Mouse (Mus musculus) C2C12 (cell line): Measurements from ENCODE around the gene Zfyve26. TPM values are rescaled to one million over a fixed set of nuclear protein-coding genes. Genes with fewer than 3 reads are reported as not detected.
"Not testable (repeated sequence)": the region's sequence is repeated elsewhere in the genome, so short reads cannot be mapped to it uniquely, and the experiment has no call there.

Experiments used
- H3K27me3 ChIP-seq: one replicate; pipeline ENCODE4 v1.6.1; 2011; ENCODE audit not compliant: control insufficient read depth, insufficient read depth, insufficient read length
- H3K36me3 ChIP-seq: one replicate; pipeline ENCODE4 v1.6.1; 2011; ENCODE audit not compliant: control insufficient read depth, insufficient read depth
- H3K4me3 ChIP-seq: one replicate; pipeline ENCODE4 v1.5.1; 2011; ENCODE audit warnings: mild to moderate bottlenecking, control low read depth; ENCODE audit not compliant: poor library complexity, insufficient read depth, severe bottlenecking
- H3K79me2 ChIP-seq: one replicate; pipeline ENCODE4 v1.6.1; 2011; ENCODE audit not compliant: control insufficient read depth, insufficient read depth
- H3K79me3 ChIP-seq: one replicate; pipeline ENCODE4 v1.6.1; 2011; ENCODE audit warnings: low read depth, control low read depth
- H3ac ChIP-seq: one replicate; pipeline ENCODE3; 2011; ENCODE audit warnings: low read depth; ENCODE audit not compliant: control insufficient read depth, insufficient read length
- CEBPB ChIP-seq: IDR thresholded peaks from one replicate; pipeline ENCODE4 v1.6.1; 2011; ENCODE audit warnings: low read depth, mild to moderate bottlenecking, control low read depth, moderate library complexity
- CTCF ChIP-seq: IDR thresholded peaks from one replicate; pipeline ENCODE4 v1.5.1; 2011; ENCODE audit not compliant: control insufficient read depth, insufficient read depth, insufficient read length
- FOSL1 ChIP-seq: IDR thresholded peaks from one replicate; pipeline ENCODE4 v1.8.0; 2011; ENCODE audit warnings: mild to moderate bottlenecking, low read length; ENCODE audit not compliant: poor library complexity, insufficient read depth, severe bottlenecking
- MAX ChIP-seq: IDR thresholded peaks from one replicate; pipeline ENCODE4 v1.6.1; 2011; ENCODE audit warnings: mild to moderate bottlenecking, control low read depth
- MYOD1 ChIP-seq: IDR thresholded peaks from one replicate; pipeline ENCODE4 v1.6.1; 2011; ENCODE audit warnings: low read depth; ENCODE audit not compliant: control insufficient read depth, insufficient read length
- MYOG ChIP-seq: IDR thresholded peaks from one replicate; pipeline ENCODE4 v1.6.1; 2011; ENCODE audit not compliant: control insufficient read depth, insufficient read length; ENCODE audit errors: extremely low read depth
- USF1 ChIP-seq: IDR thresholded peaks from one replicate; pipeline ENCODE4 v1.6.1; 2011; ENCODE audit warnings: low read depth, mild to moderate bottlenecking, control low read depth, moderate library complexity
- polyA plus RNA-seq: library from polyadenylated mRNA; unstranded; fragments of >200 nt; fragmentation: generic; extraction: Trizol; gene quantifications from one replicate; pipeline ENCODE4 v1.2.1, GENCODE M21; 2012; ENCODE audit warnings: missing spikeins

Gene Zfyve26
- polyA plus RNA-seq, 1 experiment, result 6.4 TPM

DNA sequence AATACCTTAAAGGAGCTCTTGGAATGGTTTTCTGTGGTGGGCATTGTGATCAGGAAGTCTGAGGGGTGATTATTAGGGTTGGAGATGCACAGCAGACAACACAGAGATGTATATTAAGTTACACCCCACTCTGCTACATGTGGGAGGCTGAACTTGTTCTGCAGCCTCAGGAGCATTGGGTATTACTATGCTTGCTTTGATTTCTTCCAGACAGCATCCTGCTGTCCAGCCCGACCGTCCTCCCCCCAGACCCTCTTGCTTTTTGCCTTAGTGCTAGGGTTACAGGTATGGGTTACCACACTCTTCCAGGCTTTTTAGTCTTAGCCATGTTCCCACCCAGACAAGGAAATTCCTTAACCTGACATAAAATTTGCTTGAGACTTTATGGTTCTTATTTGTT lies 31.8 kb upstream of the Zfyve26 start:
- H3ac ChIP-seq, result no peak overlapping the region
- H3K79me3 ChIP-seq, result no peaks in the 10 kb centered on the region
- H3K36me3 ChIP-seq, result no peaks in the 10 kb centered on the region
- TF ChIP-seq USF1, result no peak
- TF ChIP-seq FOSL1, result no peak
- no peak for TF ChIP-seq MYOG
- no peak for TF ChIP-seq MYOD1
- no peak for TF ChIP-seq CEBPB
- TF ChIP-seq MAX, result no peak
- TF ChIP-seq CTCF, result no peak
- no peaks in the 10 kb centered on the region for H3K79me2 ChIP-seq
- no peak overlapping the region for H3K4me3 ChIP-seq
- no peaks in the 10 kb centered on the region for H3K27me3 ChIP-seq

- H3K79me2 ChIP-seq, result no peaks in the 10 kb centered on the region
- H3ac ChIP-seq, result no peak overlapping the region
- H3K36me3 ChIP-seq, result no peaks in the 10 kb centered on the region
- H3K79me3 ChIP-seq, result no peaks in the 10 kb centered on the region
- TF ChIP-seq MYOD1 (no peak), FOSL1 (no peak), MAX (no peak), USF1 (no peak), MYOG (no peak), CTCF (no peak), CEBPB (no peak)
- H3K4me3 ChIP-seq, result no peak overlapping the region
- H3K27me3 ChIP-seq, result no peaks in the 10 kb centered on the region
Measured at GRCm38 (mm10) chr12:79326745-79327144, 30.6 kb upstream of the Zfyve26 start.

GRCm38 (mm10) chr12:79326236-79326635 lies 30.1 kb upstream of the Zfyve26 start:
- Histone ChIP-seq H3K27me3 (no peaks in the 10 kb centered on the region), H3K4me3 (no peak overlapping the region), H3K79me3 (no peaks in the 10 kb centered on the region), H3K79me2 (no peaks in the 10 kb centered on the region), H3K36me3 (no peaks in the 10 kb centered on the region), H3ac (no peak overlapping the region)
- TF ChIP-seq MYOD1, result no peak
- no peak for TF ChIP-seq MAX
- no peak for TF ChIP-seq CTCF
- TF ChIP-seq MYOG, result no peak
- no peak for TF ChIP-seq USF1
- TF ChIP-seq CEBPB, result no peak
- no peak for TF ChIP-seq FOSL1

GRCm38 (mm10) chr12:79322539-79322938 lies 26.4 kb upstream of the Zfyve26 start:
- H3K36me3 ChIP-seq, H3K79me2 ChIP-seq, H3K27me3 ChIP-seq, H3ac ChIP-seq, H3K79me3 ChIP-seq, H3K4me3 ChIP-seq: not testable (repeated sequence)

- TF ChIP-seq FOSL1 (no peak), USF1 (no peak), MYOG (no peak), CEBPB (no peak), MAX (no peak), MYOD1 (no peak), CTCF (no peak)
- Histone ChIP-seq H3K79me3 (no peaks in the 10 kb centered on the region), H3ac (no peak overlapping the region), H3K36me3 (no peaks in the 10 kb centered on the region), H3K79me2 (no peaks in the 10 kb centered on the region), H3K4me3 (no peak overlapping the region), H3K27me3 (no peaks in the 10 kb centered on the region)
Measured at GRCm38 (mm10) chr12:79320895-79321294, 24.8 kb upstream of the Zfyve26 start.

DNA sequence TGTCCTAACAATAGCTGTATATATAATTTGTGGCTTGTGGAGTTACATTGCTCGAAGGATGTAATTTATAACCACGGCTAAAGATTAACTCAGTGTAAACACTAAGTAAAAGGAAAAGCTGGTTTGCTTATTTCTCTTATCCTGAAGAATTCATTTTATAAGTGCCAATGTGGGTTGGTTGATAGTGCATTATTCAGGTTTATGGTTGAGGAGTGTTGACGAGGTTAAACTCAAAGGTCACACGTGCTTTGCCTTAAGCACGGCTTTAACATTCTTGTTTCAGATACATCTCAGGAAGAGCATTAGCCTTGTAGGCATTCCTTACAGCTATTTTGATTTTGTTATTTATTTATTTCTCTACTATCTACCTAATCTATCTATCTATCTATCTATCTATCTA lies 21.2 kb upstream of the Zfyve26 start:
- H3ac ChIP-seq, result no peak overlapping the region
- H3K27me3 ChIP-seq, result no peaks in the 10 kb centered on the region
- no peak overlapping the region for H3K4me3 ChIP-seq
- no peaks in the 10 kb centered on the region for H3K79me3 ChIP-seq
- no peaks in the 10 kb centered on the region for H3K36me3 ChIP-seq
- H3K79me2 ChIP-seq, result no peaks in the 10 kb centered on the region
- TF ChIP-seq CEBPB, result no peak
- no peak for TF ChIP-seq MYOG
- TF ChIP-seq CTCF, result no peak
- no peak for TF ChIP-seq MAX
- TF ChIP-seq USF1, result no peak
- no peak for TF ChIP-seq FOSL1
- no peak for TF ChIP-seq MYOD1
